Mouse (Mus musculus) ES-E14 (cell line): ENCODE results near the gene B4galt1.

Experiments used
- CHD2 ChIP-seq: IDR thresholded peaks from 2 replicates; pipeline ENCODE4 v1.6.1; 2014; ENCODE audit warnings: mild to moderate bottlenecking, low read depth, low read length, inconsistent platforms
- HCFC1 ChIP-seq: IDR thresholded peaks from 2 replicates; pipeline ENCODE4 v1.6.1; 2012; ENCODE audit warnings: low read length, inconsistent platforms, borderline replicate concordance; ENCODE audit not compliant: insufficient read depth
- MAFK ChIP-seq: IDR thresholded peaks from 2 replicates; pipeline ENCODE4 v1.6.1; 2014; ENCODE audit warnings: mild to moderate bottlenecking, low read depth, low read length, inconsistent platforms; ENCODE audit not compliant: insufficient read depth
- ZC3H11A ChIP-seq: IDR thresholded peaks from 2 replicates; pipeline ENCODE4 v1.6.1; 2012; ENCODE audit warnings: low read depth, mild to moderate bottlenecking, inconsistent platforms, low read length, borderline replicate concordance
- ZNF384 ChIP-seq: IDR thresholded peaks from 2 replicates; pipeline ENCODE4 v1.6.1; 2012; ENCODE audit warnings: low read depth, low read length, inconsistent platforms

- TF ChIP-seq ZNF384, result no peak
- TF ChIP-seq CHD2, result no peak
- TF ChIP-seq HCFC1, result no peak
- no peak for TF ChIP-seq MAFK
- no peak for TF ChIP-seq ZC3H11A
These were observed 30.7 kb downstream of the B4galt1 start for GRCm38 (mm10) chr4:40823151-40823550.
